Mouse (Mus musculus): Measurements from ENCODE around the gene C730034F03Rik.

The C730034F03Rik gene

DNA sequence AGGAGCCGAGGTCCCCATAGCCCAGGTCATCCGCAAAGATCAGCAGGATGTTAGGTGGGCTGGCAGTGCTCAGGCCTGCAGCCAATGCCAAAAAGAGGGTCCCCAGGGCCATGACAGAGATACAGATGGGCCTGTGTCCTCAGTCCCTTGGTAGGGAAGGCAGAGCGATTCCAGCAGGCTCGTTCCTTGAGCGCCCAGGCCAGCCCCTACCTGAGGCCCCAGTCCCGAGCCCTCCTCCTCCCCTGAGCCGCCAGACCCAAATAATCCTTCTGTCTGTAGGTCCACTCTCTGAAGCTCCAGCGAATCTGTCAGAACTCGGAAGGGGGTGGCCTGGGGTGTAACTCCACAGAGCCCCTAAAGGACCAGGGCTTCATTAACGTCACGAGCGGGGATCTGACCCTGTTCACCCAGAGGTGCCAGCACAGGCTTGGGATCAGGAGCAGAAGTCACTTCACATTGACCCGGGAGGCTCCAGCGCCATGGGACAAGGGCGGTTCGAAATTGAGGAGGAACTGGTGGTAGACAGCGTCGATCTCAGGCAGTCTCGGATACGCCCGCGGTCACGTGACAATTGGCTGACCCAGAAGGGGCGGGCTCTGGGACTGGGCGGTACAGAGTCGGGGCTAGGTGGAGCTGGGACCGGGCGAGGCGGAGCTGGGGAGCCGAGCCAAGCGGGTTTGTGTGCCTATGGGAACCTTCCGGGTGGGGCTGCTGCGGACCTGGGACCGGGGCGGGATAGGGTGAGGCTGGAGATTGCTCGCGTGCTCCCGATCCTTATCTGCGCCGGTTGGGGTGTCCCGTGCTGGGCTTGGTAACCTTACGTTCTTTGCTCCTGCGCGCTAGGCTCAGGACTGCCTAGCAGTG lies 46.5 kb downstream of the C730034F03Rik start:
- Histone ChIP-seq H3K27me3 (ENCODE audit: control insufficient read depth, insufficient read depth, low read length, poor library complexity, severe bottlenecking) (no peaks in the 10 kb centered on the region), H3K36me3 (ENCODE audit: control insufficient read depth, insufficient read depth, low read length, poor library complexity, severe bottlenecking) (no peaks in the 10 kb centered on the region; the same call in 1 of the 2 replicates)
- peak; percentile 91 for DNase-seq (ENCODE audit: low read depth, low spot score)

- no peaks in the 10 kb centered on the region for H3K27me3 ChIP-seq (ENCODE audit: control insufficient read depth, insufficient read depth, low read length, poor library complexity, severe bottlenecking)
- H3K36me3 ChIP-seq (ENCODE audit: control insufficient read depth, insufficient read depth, low read length, poor library complexity, severe bottlenecking) = no peaks in the 10 kb centered on the region; the same call in 1 of the 2 replicates
- DNase-seq (ENCODE audit: low read depth, low spot score) = peak; percentile 50
Measured at GRCm38 (mm10) chr15:89476475-89476815, 47.1 kb downstream of the C730034F03Rik start.

- H3K27me3 ChIP-seq (ENCODE audit: control insufficient read depth, insufficient read depth, low read length, poor library complexity, severe bottlenecking) = no peaks in the 10 kb centered on the region
- no peak for DNase-seq (ENCODE audit: low read depth, low spot score)
Measured at GRCm38 (mm10) chr15:89477091-89477491, 47.7 kb downstream of the C730034F03Rik start, which contains the start of gene Arsa. TSS of gene Arsa (minus strand) at chr15:89477425.

GRCm38 (mm10) chr15:89477806-89478205 lies 48.4 kb downstream of the C730034F03Rik start:
- Histone ChIP-seq H3K27me3 (ENCODE audit: control insufficient read depth, insufficient read depth, low read length, poor library complexity, severe bottlenecking) (no peaks in the 10 kb centered on the region), H3K36me3 (ENCODE audit: control insufficient read depth, insufficient read depth, low read length, poor library complexity, severe bottlenecking) (no peaks in the 10 kb centered on the region; the same call in 1 of the 2 replicates)
- DNase-seq (ENCODE audit: low read depth, low spot score) = peak; percentile 34

More at GRCm38 (mm10) chr15:89477091-89477491, 47.7 kb downstream of the C730034F03Rik start, which contains the start of gene Arsa:
- H3K36me3 ChIP-seq (ENCODE audit: control insufficient read depth, insufficient read depth, low read length, poor library complexity, severe bottlenecking) = no peaks in the 10 kb centered on the region; the same call in 1 of the 2 replicates

- no peaks in the 10 kb centered on the region for H3K27me3 ChIP-seq (ENCODE audit: control insufficient read depth, insufficient read depth, low read length, poor library complexity, severe bottlenecking)
- no peaks in the 10 kb centered on the region for H3K36me3 ChIP-seq (ENCODE audit: control insufficient read depth, insufficient read depth, low read length, poor library complexity, severe bottlenecking)
- DNase-seq (ENCODE audit: low read depth, low spot score) = no peak
Measured at GRCm38 (mm10) chr15:89478622-89479021, 49.2 kb downstream of the C730034F03Rik start.

Measured in splenic B cell, adult 2 months (primary cell).